Mouse (Mus musculus): Measurements from ENCODE around the gene Jade1.

Gene Jade1

GRCm38 (mm10) chr3:41577240-41577639 is 21.7 kb downstream of the Jade1 start:
- WGBS, result 96% methylated on average over 2 of the region's 2 CpGs

GRCm38 (mm10) chr3:41579873-41580272 is 24.3 kb downstream of the Jade1 start:
- 70% methylated on average over 4 of the region's 4 CpGs for WGBS

GRCm38 (mm10) chr3:41580401-41581323 is 25.1 kb downstream of the Jade1 start:
- WGBS, result 34% methylated on average over 14 of the region's 14 CpGs

- WGBS, result 59% methylated on average over 8 of the region's 8 CpGs
Observed at GRCm38 (mm10) chr3:41581436-41581835, 25.9 kb downstream of the Jade1 start.

GRCm38 (mm10) chr3:41582256-41582655 is 26.7 kb downstream of the Jade1 start:
- 75% methylated on average over 7 of the region's 7 CpGs for WGBS

- WGBS, result 89% methylated on average over 14 of the region's 14 CpGs
Observed at GRCm38 (mm10) chr3:41583092-41583491, 27.6 kb downstream of the Jade1 start.

GRCm38 (mm10) chr3:41583621-41584020 is 28.1 kb downstream of the Jade1 start:
- 45% methylated on average over 4 of the region's 4 CpGs for whole genome bisulfite sequencing

- 74% methylated on average over 5 of the region's 5 CpGs for WGBS
Observed at GRCm38 (mm10) chr3:41585548-41585947, 30.0 kb downstream of the Jade1 start.

GRCm38 (mm10) chr3:41586330-41586729 is 30.8 kb downstream of the Jade1 start:
- 75% methylated on average over 6 of the region's 6 CpGs for WGBS

- 47% methylated on average over 7 of the region's 7 CpGs for WGBS
Observed at GRCm38 (mm10) chr3:41586917-41587316, 31.4 kb downstream of the Jade1 start.

GRCm38 (mm10) chr3:41587588-41587987 is 32.1 kb downstream of the Jade1 start:
- WGBS, result 74% methylated on average over 6 of the region's 6 CpGs

- 87% methylated on average over 8 of the region's 8 CpGs for WGBS
Observed at GRCm38 (mm10) chr3:41588495-41588894, 33.0 kb downstream of the Jade1 start.

- 79% methylated on average over 19 of the region's 19 CpGs for WGBS
Observed at GRCm38 (mm10) chr3:41589246-41589914, 33.8 kb downstream of the Jade1 start.

GRCm38 (mm10) chr3:41589988-41590387 is 34.5 kb downstream of the Jade1 start:
- 85% methylated on average over 4 of the region's 4 CpGs for WGBS

GRCm38 (mm10) chr3:41590695-41591559 is 35.4 kb downstream of the Jade1 start:
- 80% methylated on average over 20 of the region's 20 CpGs for WGBS

- WGBS, result 95% methylated on average over 14 of the region's 14 CpGs
Observed at GRCm38 (mm10) chr3:41591651-41592170, 36.2 kb downstream of the Jade1 start.

GRCm38 (mm10) chr3:41592805-41593204 is 37.3 kb downstream of the Jade1 start:
- WGBS, result 67% methylated on average over 7 of the region's 7 CpGs

GRCm38 (mm10) chr3:41594097-41594879 is 38.8 kb downstream of the Jade1 start:
- 90% methylated on average over 9 of the region's 9 CpGs for WGBS

- 92% methylated on average over 4 of the region's 4 CpGs for WGBS
Observed at GRCm38 (mm10) chr3:41595010-41595409, 39.5 kb downstream of the Jade1 start.

GRCm38 (mm10) chr3:41597036-41597435 is 41.5 kb downstream of the Jade1 start:
- WGBS, result 98% methylated on average over 8 of the region's 8 CpGs

- WGBS, result 60% methylated on average over 9 of the region's 9 CpGs
Observed at GRCm38 (mm10) chr3:41598412-41598811, 42.9 kb downstream of the Jade1 start.

Data from cerebral cortex, adult 2 months (tissue).